Mouse (Mus musculus): Measurements from ENCODE around the gene Vps13d. TPM values are rescaled to one million over a fixed set of nuclear protein-coding genes. Genes with fewer than 3 reads are reported as not detected.

The Vps13d gene
- polyA plus RNA-seq, 1 experiment from 2014 or later: 5.2 TPM

DNA sequence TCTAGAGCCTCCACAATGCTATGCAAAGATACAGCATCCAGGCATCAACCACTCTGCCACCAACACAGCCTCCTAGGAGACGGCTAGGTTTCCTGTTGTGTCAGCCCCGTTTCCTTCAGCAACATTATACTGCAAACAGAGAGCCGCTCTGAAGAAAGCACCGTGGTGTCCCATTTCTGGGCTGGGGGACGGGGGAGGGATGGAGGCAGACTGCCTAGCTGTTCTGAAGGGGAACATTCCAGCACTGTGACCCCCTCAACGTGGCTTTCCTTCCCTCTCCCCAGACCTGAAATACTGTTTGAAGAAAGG is 195.3 kb downstream of the Vps13d start:
- 31% methylated on average over 6 of the region's 6 CpGs for WGBS
- Histone ChIP-seq H3K4me1 (peaks cover 50% of the 10 kb centered on the region), H3K27ac (replicated peaks) (peak overlapping the region; percentile 76), H3K4me3 (no peak overlapping the region; the same call in 1 of the 2 replicates), H3K9me3 (no peaks in the 10 kb centered on the region), H3K27me3 (replicated peaks; ENCODE audit: low read depth, poor library complexity, severe bottlenecking) (no peaks in the 10 kb centered on the region), H3K36me3 (replicated peaks) (no peaks in the 10 kb centered on the region)
- peak; percentile 58 for DNase-seq (ENCODE audit: low spot score)

DNA sequence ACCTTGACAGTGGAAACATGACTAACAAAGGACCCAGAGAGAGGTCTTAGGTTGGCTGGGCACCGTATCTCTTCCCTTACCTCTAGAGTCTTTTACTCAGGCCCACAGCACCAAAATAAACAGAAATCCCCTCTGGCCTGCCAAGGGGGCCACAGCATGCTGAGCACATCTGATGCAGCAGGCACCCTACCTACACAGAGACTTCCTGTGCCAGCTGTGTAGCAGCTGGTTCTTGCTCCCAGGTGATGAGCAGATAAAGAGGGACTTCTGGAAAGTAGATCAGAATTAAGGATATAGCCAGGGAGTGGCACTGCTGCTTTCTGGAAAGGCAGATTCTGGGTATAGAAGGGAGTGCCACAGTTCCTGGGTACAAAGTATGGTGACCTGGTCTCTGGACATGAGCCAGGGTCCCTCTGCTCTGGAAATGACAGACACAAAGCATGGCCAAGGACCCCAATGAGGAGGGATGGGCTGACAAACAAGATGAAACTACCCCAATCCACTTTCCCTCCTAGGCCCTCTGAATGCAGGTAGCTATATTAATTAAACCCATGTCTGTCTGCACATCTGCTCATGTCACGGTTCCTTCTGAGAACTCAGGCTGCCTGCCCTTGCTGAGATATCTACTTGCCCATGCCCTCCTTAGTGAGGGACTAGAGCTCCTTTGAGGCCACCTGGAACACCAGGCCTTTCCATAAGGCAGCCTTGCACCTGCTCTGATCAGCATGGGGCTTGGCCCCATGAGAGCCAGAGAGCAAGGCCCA is 195.8 kb downstream of the Vps13d start:
- Histone ChIP-seq H3K27me3 (replicated peaks; ENCODE audit: low read depth, poor library complexity, severe bottlenecking) (no peaks in the 10 kb centered on the region), H3K4me3 (no peak overlapping the region; the same call in 1 of the 2 replicates), H3K4me1 (peaks cover 53% of the 10 kb centered on the region), H3K36me3 (replicated peaks) (no peaks in the 10 kb centered on the region), H3K27ac (replicated peaks) (peak overlapping the region; percentile 76), H3K9me3 (no peaks in the 10 kb centered on the region)
- no peak for DNase-seq (ENCODE audit: low spot score)
- WGBS: 76% methylated on average over 2 of the region's 2 CpGs

DNA sequence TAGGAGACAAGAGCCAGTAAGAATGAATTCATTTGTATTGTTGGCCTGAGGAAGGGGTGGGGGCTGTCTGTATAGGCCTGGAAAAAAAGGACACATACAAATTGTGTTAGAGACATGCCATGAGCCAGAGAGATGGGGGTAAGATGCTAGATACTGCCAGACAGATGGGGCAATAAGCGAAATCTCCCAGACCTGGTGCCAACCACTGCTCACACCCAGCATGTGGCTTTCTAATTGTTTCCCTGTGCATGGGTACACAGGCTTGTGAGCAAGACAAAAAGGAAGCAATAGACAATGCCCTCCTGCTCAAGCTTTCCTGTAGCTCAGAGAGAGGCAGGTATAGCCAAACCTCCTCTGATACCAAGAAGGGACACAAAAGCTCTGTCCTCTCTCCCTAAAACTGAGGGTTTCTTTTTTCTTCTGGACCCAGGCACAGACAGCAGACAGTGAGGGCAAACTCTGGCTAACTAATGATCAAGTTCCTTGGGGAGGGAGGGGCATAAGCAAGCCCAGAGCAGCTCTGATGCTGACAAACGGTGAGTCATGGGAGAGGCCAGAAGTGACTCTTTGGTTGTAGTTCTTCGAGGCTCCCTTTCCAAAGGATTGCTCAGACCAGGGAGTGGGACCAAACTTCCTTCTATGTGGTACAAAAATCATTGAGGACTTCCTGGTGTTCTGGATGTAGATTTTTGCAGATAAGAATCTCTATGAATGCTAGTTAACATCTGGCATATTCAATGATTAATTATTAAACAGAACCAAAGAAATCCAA is 196.7 kb downstream of the Vps13d start:
- Histone ChIP-seq H3K9me3 (no peaks in the 10 kb centered on the region), H3K4me1 (peaks cover 62% of the 10 kb centered on the region), H3K36me3 (replicated peaks) (no peaks in the 10 kb centered on the region), H3K4me3 (no peak overlapping the region), H3K27me3 (replicated peaks; ENCODE audit: low read depth, poor library complexity, severe bottlenecking) (no peaks in the 10 kb centered on the region), H3K27ac (replicated peaks) (peak overlapping the region; percentile 76)
- DNase-seq (ENCODE audit: low spot score): no peak
- 62% methylated on average over 3 of the region's 3 CpGs for WGBS

DNA sequence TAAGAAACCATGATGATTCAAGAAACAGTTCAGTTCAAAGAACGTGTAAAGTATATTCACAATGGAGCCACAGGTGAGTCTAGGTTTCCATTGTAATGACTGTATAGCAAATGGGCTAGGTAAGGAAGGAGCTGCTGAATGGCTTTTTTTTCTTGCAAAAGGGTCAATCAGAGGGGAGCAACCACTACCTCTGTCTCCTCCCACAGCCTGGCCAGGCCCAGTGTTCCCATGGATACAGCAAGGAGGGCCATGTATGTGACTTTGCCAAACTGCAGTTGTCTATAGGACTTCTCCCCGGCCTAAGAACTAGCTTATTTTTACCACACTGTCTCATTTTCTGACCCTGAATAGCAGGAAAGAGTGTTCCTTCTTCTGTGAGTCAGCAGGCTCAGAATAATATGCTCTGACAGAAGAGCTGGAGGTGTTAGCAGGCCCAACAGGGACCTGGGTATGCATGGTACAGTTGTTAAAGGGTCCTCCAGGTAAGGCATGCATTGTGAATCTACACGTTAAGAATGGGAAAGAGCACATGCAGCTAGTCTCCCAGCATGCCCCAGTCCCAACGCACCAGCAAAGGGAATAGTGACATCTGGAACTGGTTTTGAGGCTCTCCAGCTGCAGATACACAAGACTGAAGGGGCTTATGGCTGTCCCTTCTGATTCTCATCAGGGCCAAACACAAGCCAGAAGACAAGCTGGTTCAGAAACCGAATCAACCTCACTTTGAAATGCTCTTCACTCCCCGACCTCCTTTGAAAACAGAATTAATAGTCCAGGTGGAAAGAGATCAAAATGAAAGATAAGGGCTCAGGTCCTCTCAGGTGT is 197.6 kb downstream of the Vps13d start:
- peak; percentile 69 for DNase-seq (ENCODE audit: low spot score)
- Histone ChIP-seq H3K9me3 (no peaks in the 10 kb centered on the region), H3K4me3 (no peak overlapping the region), H3K27ac (replicated peaks) (peak overlapping the region; percentile 67), H3K4me1 (peaks cover 70% of the 10 kb centered on the region), H3K36me3 (replicated peaks) (no peaks in the 10 kb centered on the region), H3K27me3 (replicated peaks; ENCODE audit: low read depth, poor library complexity, severe bottlenecking) (no peaks in the 10 kb centered on the region)
- WGBS: 55% methylated on average over 6 of the region's 6 CpGs

DNA sequence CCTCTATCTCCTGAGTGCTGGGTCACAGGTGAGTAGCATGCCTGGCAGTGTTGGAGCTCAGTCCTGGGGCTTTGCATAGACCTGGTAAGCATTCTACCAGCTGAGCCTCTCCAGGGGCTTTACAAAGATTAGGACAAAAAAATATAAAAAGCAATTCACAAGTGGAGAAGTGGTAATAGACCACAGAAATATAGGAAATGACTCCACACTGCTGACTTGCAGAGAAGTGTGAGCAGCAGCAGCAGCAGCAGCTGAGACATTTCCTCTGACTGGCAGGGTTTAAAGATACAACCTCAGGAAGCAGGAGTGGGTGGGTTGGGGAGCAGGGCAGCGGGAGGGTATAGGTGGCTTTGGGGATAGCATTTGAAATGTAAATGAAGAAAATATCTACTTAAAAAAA is 199.0 kb downstream of the Vps13d start:
- Histone ChIP-seq H3K27me3 (replicated peaks; ENCODE audit: low read depth, poor library complexity, severe bottlenecking) (no peaks in the 10 kb centered on the region), H3K9me3 (no peaks in the 10 kb centered on the region), H3K36me3 (replicated peaks) (no peaks in the 10 kb centered on the region), H3K4me1 (peaks cover 77% of the 10 kb centered on the region), H3K27ac (replicated peaks) (no peak overlapping the region), H3K4me3 (no peak overlapping the region)
- DNase-seq (ENCODE audit: low spot score): no peak
- 80% methylated on average over 1 of the region's 1 CpGs for WGBS

DNA sequence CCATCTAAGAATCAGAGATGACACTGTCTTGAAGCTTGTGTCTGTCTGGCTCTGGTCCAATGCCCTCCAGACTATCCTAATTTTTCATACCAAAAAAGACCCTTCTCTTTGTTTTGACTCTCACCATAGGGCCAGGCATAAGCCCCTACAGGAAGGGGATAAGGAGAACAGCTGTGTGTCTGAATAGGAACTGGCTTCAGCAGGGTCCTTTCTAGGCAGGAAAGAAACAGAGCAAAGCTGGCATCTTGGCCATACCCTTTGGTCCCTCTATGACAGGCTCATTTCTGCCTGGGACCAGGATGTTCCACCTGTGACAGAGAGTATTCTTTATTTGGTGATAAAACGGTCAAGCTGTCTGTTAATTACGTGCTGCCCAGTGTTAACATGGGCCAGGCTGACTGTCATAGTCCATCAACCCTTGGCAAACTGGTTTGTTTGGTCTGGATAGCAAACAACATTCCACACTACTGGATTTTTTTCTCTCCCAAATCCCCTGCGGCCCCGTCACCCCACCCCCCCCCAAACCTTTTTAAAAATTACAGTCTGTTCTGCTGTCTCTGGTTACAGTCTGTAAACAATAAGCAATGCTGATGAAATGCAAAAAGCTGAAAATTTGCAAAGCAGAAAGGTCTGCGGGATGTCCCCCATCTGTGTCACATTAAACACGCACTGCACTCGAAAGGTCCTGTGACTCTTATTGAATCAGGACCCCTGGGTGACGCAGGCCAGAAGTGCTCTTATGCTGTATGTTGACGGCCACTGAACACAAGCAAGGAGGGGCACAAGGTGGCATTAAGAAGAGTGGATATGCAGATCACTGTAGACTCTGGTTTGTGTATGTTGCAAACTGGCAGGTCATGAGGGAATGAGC is 201.5 kb downstream of the Vps13d start:
- no peak overlapping the region for H3K4me3 ChIP-seq
- peaks cover 77% of the 10 kb centered on the region for H3K4me1 ChIP-seq
- peak overlapping the region; percentile 52 for H3K27ac ChIP-seq (replicated peaks)
- peak; percentile 40 for DNase-seq (ENCODE audit: low spot score)
- H3K27me3 ChIP-seq (replicated peaks; ENCODE audit: low read depth, poor library complexity, severe bottlenecking): no peaks in the 10 kb centered on the region
- no peaks in the 10 kb centered on the region for H3K9me3 ChIP-seq
- WGBS: 46% methylated on average over 9 of the region's 9 CpGs
- H3K36me3 ChIP-seq (replicated peaks): no peaks in the 10 kb centered on the region

DNA sequence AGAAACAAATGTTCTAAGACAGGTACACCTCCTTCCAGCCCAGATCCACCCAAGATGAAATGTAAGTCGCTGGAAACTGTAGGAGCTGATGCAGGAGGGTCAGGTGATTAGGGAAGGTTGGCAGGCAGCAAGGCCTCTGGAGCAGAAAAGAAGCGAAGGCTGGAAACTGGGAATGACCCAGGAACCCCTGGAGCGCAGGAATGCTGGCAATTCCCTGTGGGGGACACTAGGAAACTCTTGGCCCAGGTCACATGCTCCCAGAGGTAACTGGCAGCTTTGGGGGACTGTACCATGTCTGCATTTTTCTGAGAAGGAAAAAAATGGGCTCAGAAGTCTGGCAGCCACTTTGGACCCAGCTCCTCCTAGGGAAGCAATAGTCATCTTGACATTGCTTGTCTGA is 202.4 kb downstream of the Vps13d start:
- Histone ChIP-seq H3K27me3 (replicated peaks; ENCODE audit: low read depth, poor library complexity, severe bottlenecking) (no peaks in the 10 kb centered on the region), H3K4me3 (no peak overlapping the region), H3K9me3 (no peaks in the 10 kb centered on the region), H3K27ac (replicated peaks) (peak overlapping the region; percentile 52), H3K36me3 (replicated peaks) (no peaks in the 10 kb centered on the region), H3K4me1 (peaks cover 76% of the 10 kb centered on the region)
- 24% methylated on average over 3 of the region's 3 CpGs for WGBS
- DNase-seq (ENCODE audit: low spot score): no peak

DNA sequence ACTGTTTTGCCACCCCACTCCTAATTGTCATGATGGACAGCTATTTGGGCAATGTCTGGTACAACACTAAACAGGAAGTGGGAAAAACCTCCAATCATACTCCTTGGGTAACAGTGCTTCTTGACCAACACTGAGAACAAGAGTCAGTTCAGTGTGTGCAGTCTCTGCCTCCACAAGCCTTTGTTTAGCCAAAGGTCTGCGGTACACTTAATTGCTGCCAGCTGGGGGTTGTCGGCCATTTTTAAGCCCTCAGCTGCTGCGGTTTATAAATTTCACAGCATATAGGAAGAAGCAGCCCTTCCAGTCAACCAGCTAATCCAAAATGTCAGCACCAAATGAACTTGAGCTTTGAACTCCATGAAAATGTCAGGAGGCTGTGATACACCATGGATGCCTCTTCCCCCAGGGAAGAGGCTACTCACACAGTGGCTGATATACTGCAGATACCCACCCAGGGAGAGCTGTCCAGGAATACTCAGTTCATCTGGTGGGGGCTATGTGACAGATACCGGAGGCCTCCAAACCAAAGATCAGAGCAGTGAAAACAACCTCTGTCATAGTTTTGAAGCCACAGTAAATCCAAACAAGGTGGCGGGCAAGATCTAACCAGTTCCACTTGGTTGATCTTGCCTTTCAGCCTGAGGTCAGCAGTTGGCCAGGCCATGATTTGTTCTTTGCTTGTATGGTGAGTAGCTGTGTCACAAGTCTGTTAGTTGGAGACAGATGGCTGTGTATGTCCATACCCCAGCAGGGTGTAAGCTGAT is 206.2 kb downstream of the Vps13d start:
- WGBS: 33% methylated on average over 5 of the region's 5 CpGs
- H3K36me3 ChIP-seq (replicated peaks): no peaks in the 10 kb centered on the region
- H3K27me3 ChIP-seq (replicated peaks; ENCODE audit: low read depth, poor library complexity, severe bottlenecking): no peaks in the 10 kb centered on the region
- no peak overlapping the region for H3K4me3 ChIP-seq
- no peaks in the 10 kb centered on the region for H3K9me3 ChIP-seq
- peaks cover 58% of the 10 kb centered on the region for H3K4me1 ChIP-seq
- peak; percentile 76 for DNase-seq (ENCODE audit: low spot score)
- peak overlapping the region; percentile 81 for H3K27ac ChIP-seq (replicated peaks)

DNA sequence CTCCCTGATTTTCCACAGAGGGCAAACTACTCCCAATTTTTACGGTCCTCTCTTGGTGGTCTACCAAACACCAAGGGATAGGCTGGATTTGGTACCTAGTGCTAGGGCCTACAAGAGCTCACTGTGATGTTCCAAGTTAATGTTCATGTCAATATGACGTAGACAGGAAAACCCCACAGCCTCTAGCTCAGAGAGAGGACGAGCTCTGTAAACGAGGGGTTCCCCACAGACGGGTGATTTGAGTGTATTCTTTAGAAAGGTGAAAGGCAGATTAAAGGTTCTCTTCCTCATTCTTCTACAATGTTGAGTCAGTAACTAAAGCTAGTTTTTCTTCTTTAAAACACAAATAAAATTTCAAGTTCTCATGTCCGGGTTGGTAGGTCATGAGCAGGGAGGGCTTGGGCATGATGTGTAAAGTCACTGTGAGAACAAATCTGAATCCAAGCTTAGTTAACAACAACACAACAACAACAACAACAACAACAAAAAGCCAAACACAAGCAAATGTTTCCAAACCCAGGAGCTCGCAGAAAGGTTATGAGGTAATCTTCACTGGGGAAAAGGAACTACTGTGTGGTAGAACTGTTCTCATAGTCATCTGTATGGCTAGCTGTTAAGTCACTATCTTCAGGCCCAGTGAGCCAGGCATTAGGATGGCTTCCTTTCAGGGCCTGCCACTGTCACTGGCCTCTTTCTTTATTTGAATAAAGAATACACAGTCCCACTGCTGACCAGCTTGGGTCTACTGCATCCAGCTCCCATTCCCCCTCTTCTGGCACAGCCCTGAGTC is 208.6 kb downstream of the Vps13d start:
- WGBS: 91% methylated on average over 7 of the region's 7 CpGs
- DNase-seq (ENCODE audit: low spot score): no peak

DNA sequence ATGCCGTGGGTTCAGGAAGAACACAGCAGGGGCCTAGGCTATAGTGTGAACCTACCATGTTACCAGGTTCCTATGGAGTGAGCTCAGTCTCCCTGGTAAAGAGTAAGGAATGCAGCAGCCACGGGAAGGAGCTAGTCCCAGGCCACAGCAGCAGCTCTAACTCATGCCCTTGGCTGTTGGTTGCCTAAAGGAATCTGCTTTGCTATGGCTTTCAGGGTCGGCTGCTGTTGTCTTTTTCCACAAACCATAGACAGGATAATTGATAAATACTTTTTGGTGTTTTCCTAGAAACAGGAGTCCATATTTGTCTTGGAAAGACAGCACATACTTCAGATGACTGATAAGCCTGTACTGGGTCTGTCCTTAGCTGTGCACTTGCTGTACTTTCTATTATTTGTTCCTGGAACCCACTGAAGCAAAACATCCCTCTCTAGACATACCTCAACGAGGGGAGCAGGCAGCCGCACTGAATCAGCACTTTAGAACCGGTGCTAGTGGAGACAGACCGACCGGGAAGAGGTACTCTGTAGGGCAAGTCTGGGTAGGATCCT is 210.9 kb downstream of the Vps13d start:
- WGBS: 71% methylated on average over 8 of the region's 8 CpGs
- Histone ChIP-seq H3K27ac (replicated peaks) (peak overlapping the region; percentile 31; the same call in 1 of the 2 replicates), H3K4me3 (no peak overlapping the region), H3K27me3 (replicated peaks; ENCODE audit: low read depth, poor library complexity, severe bottlenecking) (no peaks in the 10 kb centered on the region), H3K4me1 (peaks cover 56% of the 10 kb centered on the region), H3K9me3 (no peaks in the 10 kb centered on the region), H3K36me3 (replicated peaks) (no peaks in the 10 kb centered on the region; the same call in 1 of the 2 replicates)
- no peak for DNase-seq (ENCODE audit: low spot score)

More for the DNA sequence above, 208.6 kb downstream of the Vps13d start:
- H3K9me3 ChIP-seq: no peaks in the 10 kb centered on the region
- H3K36me3 ChIP-seq (replicated peaks): no peaks in the 10 kb centered on the region; the same call in 1 of the 2 replicates
- no peaks in the 10 kb centered on the region for H3K27me3 ChIP-seq (replicated peaks; ENCODE audit: low read depth, poor library complexity, severe bottlenecking)
- H3K4me1 ChIP-seq: peaks cover 54% of the 10 kb centered on the region
- H3K27ac ChIP-seq (replicated peaks): no peak overlapping the region
- H3K4me3 ChIP-seq: no peak overlapping the region

All from embryonic facial prominence, embryonic 10.5 days (tissue).